Mouse (Mus musculus): ENCODE results near the gene Mpst. TPM values are rescaled to one million over a fixed set of nuclear protein-coding genes. Genes with fewer than 3 reads are reported as not detected.
A peak's percentile ranks its signal among the peaks of the same experiment; 100 is the strongest.

Mpst gene
- polyA plus RNA-seq, 1 experiment from 2014 or later = 5.7 TPM

GRCm38 (mm10) chr15:78428391-78429138 lies 22.3 kb downstream of the Mpst start, which contains the start of gene Kctd17:
Gene Kctd17 (plus strand): TSS chr15:78428564.
- Histone ChIP-seq H3K4me3 (ENCODE audit: low read depth, low read length) (peak within 1 kb of the TSS; percentile 67), H3K36me3 (ENCODE audit: control insufficient read depth, insufficient read depth, low read length) (peaks cover 4% of the 10 kb centered on the region; the same call in 1 of the 2 replicates), H3K4me2 (replicated peaks; ENCODE audit: low read depth) (peak within 1 kb of the TSS; percentile 80), H3K9me3 (ENCODE audit: control insufficient read depth, low read length) (no peaks in the 10 kb centered on the region), H3K27me3 (ENCODE audit: control insufficient read depth, insufficient read depth, low read length) (no peaks in the 10 kb centered on the region), H3K9ac (ENCODE audit: low read length) (peak within 1 kb of the TSS; percentile 59), H3K27ac (replicated peaks) (peak within 1 kb of the TSS; percentile 77), H3K4me1 (replicated peaks; ENCODE audit: control insufficient read depth, insufficient read depth) (0 out of 2 replicates have a peak, but pooled peaks cover 3% of the 10 kb centered on the region)
- 2% methylated on average over 46 of the region's 52 CpGs for WGBS
- ATAC-seq (ENCODE audit: low FRiP score, low TSS enrichment) = peak; percentile 73; the same call in 1 of the 2 replicates
- DNase-seq (ENCODE audit: low spot score) = peak; percentile 65
- no peak; the same call in 1 of the 2 replicates for TF ChIP-seq CTCF (IDR thresholded peaks at IDR 0.05; ENCODE audit: low read depth)
- no peak for TF ChIP-seq EP300 (optimal IDR thresholded peaks at IDR 0.05)

- DNase-seq (ENCODE audit: low spot score) (no peak), ATAC-seq (ENCODE audit: low FRiP score, low TSS enrichment) (no peak; the same call in 1 of the 2 replicates)
- Histone ChIP-seq H3K27ac (replicated peaks) (peak overlapping the region; percentile 77), H3K4me2 (replicated peaks; ENCODE audit: low read depth) (peak overlapping the region; percentile 80), H3K4me1 (replicated peaks; ENCODE audit: control insufficient read depth, insufficient read depth) (0 out of 2 replicates have a peak, but pooled peaks cover 3% of the 10 kb centered on the region), H3K27me3 (ENCODE audit: control insufficient read depth, insufficient read depth, low read length) (no peaks in the 10 kb centered on the region), H3K9ac (ENCODE audit: low read length) (peak overlapping the region; percentile 59), H3K9me3 (ENCODE audit: control insufficient read depth, low read length) (no peaks in the 10 kb centered on the region), H3K4me3 (ENCODE audit: low read depth, low read length) (peak overlapping the region; percentile 67), H3K36me3 (ENCODE audit: control insufficient read depth, insufficient read depth, low read length) (peaks cover 7% of the 10 kb centered on the region; the same call in 1 of the 2 replicates)
- 10% methylated on average over 3 of the region's 3 CpGs for WGBS
- TF ChIP-seq CTCF (IDR thresholded peaks at IDR 0.05; ENCODE audit: low read depth) = no peak
- no peak for TF ChIP-seq EP300 (optimal IDR thresholded peaks at IDR 0.05)
These were observed 22.9 kb downstream of the Mpst start for GRCm38 (mm10) chr15:78429139-78429459.

GRCm38 (mm10) chr15:78429871-78430622 lies 23.8 kb downstream of the Mpst start:
- peak overlapping the region; percentile 77 for H3K27ac ChIP-seq (replicated peaks)
- H3K9ac ChIP-seq (ENCODE audit: low read length) = peak overlapping the region; percentile 18; the same call in 1 of the 2 replicates
- 80% methylated on average over 13 of the region's 13 CpGs for WGBS
- TF ChIP-seq CTCF (IDR thresholded peaks at IDR 0.05; ENCODE audit: low read depth) (no peak), EP300 (optimal IDR thresholded peaks at IDR 0.05) (no peak)
- H3K4me3 ChIP-seq (ENCODE audit: low read depth, low read length) = no peak overlapping the region
- ATAC-seq (ENCODE audit: low FRiP score, low TSS enrichment) = no peak
- peaks cover 7% of the 10 kb centered on the region; the same call in 1 of the 2 replicates for H3K36me3 ChIP-seq (ENCODE audit: control insufficient read depth, insufficient read depth, low read length)
- no peak for DNase-seq (ENCODE audit: low spot score)
- H3K4me2 ChIP-seq (replicated peaks; ENCODE audit: low read depth) = peak overlapping the region; percentile 80
- 0 out of 2 replicates have a peak, but pooled peaks cover 3% of the 10 kb centered on the region for H3K4me1 ChIP-seq (replicated peaks; ENCODE audit: control insufficient read depth, insufficient read depth)
- no peaks in the 10 kb centered on the region for H3K9me3 ChIP-seq (ENCODE audit: control insufficient read depth, low read length)
- no peaks in the 10 kb centered on the region for H3K27me3 ChIP-seq (ENCODE audit: control insufficient read depth, insufficient read depth, low read length)

- Histone ChIP-seq H3K4me1 (replicated peaks; ENCODE audit: control insufficient read depth, insufficient read depth) (0 out of 2 replicates have a peak, but pooled peaks cover 3% of the 10 kb centered on the region), H3K4me3 (ENCODE audit: low read depth, low read length) (no peak overlapping the region), H3K27me3 (ENCODE audit: control insufficient read depth, insufficient read depth, low read length) (no peaks in the 10 kb centered on the region), H3K27ac (replicated peaks) (peak overlapping the region; percentile 5; the same call in 1 of the 2 replicates), H3K9ac (ENCODE audit: low read length) (no peak overlapping the region), H3K4me2 (replicated peaks; ENCODE audit: low read depth) (no peak overlapping the region), H3K9me3 (ENCODE audit: control insufficient read depth, low read length) (no peaks in the 10 kb centered on the region), H3K36me3 (ENCODE audit: control insufficient read depth, insufficient read depth, low read length) (peaks cover 7% of the 10 kb centered on the region; the same call in 1 of the 2 replicates)
- ATAC-seq (ENCODE audit: low FRiP score, low TSS enrichment) (no peak), DNase-seq (ENCODE audit: low spot score) (no peak)
- TF ChIP-seq EP300 (optimal IDR thresholded peaks at IDR 0.05) (no peak), CTCF (IDR thresholded peaks at IDR 0.05; ENCODE audit: low read depth) (no peak)
- WGBS = 84% methylated on average over 10 of the region's 10 CpGs
These were observed 24.7 kb downstream of the Mpst start for GRCm38 (mm10) chr15:78430874-78431273.

- ATAC-seq (ENCODE audit: low FRiP score, low TSS enrichment) = peak; percentile 11; the same call in 1 of the 2 replicates
- 77% methylated on average over 7 of the region's 7 CpGs for WGBS
- TF ChIP-seq EP300 (optimal IDR thresholded peaks at IDR 0.05) (no peak), CTCF (IDR thresholded peaks at IDR 0.05; ENCODE audit: low read depth) (no peak)
- 0 out of 2 replicates have a peak, but pooled peaks cover 3% of the 10 kb centered on the region for H3K4me1 ChIP-seq (replicated peaks; ENCODE audit: control insufficient read depth, insufficient read depth)
- no peaks in the 10 kb centered on the region for H3K9me3 ChIP-seq (ENCODE audit: control insufficient read depth, low read length)
- H3K27ac ChIP-seq (replicated peaks) = no peak overlapping the region
- H3K4me3 ChIP-seq (ENCODE audit: low read depth, low read length) = no peak overlapping the region
- no peak overlapping the region for H3K4me2 ChIP-seq (replicated peaks; ENCODE audit: low read depth)
- no peaks in the 10 kb centered on the region for H3K27me3 ChIP-seq (ENCODE audit: control insufficient read depth, insufficient read depth, low read length)
- H3K36me3 ChIP-seq (ENCODE audit: control insufficient read depth, insufficient read depth, low read length) = peaks cover 7% of the 10 kb centered on the region; the same call in 1 of the 2 replicates
- DNase-seq (ENCODE audit: low spot score) = no peak
- no peak overlapping the region; the same call in 1 of the 2 replicates for H3K9ac ChIP-seq (ENCODE audit: low read length)
These were observed 25.4 kb downstream of the Mpst start for GRCm38 (mm10) chr15:78431541-78432121.
